Mouse (Mus musculus) splenic B cell, adult 2 months (primary cell): Measurements from ENCODE around the gene Rnf126.

ENCODE experiments used
- DNase-seq: peaks from one replicate; pipeline ENCODE4 v3.0.0-alpha.2; 2011; ENCODE audit warnings: low read depth, low spot score
- H3K27me3 ChIP-seq: 2 replicates; pipeline ENCODE4 v1.6.1; 2012; ENCODE audit warnings: mild to moderate bottlenecking, low read length, moderate library complexity, mixed read lengths; ENCODE audit not compliant: control insufficient read depth, poor library complexity, insufficient read depth, severe bottlenecking
- H3K36me3 ChIP-seq: 2 replicates; pipeline ENCODE4 v1.6.1; 2012; ENCODE audit warnings: mild to moderate bottlenecking, low read length, moderate library complexity, mixed read lengths; ENCODE audit not compliant: control insufficient read depth, poor library complexity, insufficient read depth, severe bottlenecking

Gene Rnf126

DNA sequence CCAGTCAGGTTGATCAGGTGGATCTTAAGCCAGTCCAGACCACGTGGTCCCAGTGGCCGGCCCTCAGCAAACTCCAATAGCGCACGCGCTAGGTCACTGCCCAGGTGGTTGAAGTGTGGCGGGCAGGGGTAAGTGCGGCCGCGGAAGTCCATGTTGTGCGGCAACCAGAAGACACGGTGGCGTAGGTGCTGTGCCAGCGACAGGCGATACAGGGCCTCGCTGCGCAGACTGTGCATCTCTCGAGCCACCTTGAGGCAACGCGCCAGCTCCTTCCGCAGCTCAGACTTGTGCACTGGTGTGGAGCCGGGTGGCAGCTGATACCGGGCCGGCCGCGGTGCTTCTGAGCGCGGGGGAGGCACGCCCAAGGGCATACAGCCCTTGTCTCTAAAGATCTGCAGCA lies 27.5 kb downstream of the Rnf126 start:
- DNase-seq, result no peak
- Histone ChIP-seq H3K27me3 (no peaks in the 10 kb centered on the region), H3K36me3 (peaks cover 29% of the 10 kb centered on the region)

DNA sequence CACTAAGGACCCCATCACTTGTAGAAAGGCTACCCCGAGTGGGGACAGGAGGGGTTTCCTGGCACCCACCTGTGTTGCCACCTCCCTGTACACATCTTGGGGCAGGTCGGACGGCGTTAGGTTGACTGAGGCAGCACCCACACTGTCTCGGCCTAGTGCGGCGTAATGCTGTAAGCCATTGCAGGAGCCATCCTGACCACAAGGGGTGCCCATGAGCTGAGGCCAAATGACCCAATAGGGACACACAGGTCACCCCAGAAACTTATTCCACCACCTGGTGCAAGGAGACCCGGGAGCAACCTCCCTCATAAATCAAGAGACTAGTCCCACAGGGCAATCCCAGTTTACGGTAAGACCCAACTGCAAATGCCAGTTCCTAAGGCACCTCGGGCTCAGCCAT lies 28.5 kb downstream of the Rnf126 start:
- H3K36me3 ChIP-seq, result peaks cover 29% of the 10 kb centered on the region
- peak; percentile 38 for DNase-seq
- H3K27me3 ChIP-seq, result no peaks in the 10 kb centered on the region

DNA sequence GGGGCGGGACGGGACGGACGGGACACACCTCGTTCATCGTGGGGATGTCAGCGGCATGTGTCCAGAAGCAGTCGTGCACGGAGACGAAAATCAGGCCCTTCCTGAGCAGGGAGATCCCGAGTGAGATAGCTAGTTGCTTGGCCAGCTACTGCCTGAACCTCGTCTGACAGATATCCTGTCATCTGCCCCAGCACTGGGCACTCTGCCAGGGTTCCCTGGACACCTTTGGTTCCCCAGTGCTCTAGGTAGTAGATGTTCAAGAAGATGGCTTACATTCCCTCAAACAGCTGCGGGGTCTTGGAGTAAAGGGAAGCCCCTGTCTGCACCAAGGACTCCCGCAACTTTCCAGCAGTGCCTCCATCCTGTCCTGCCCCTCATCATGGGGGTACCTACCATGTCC lies 30.0 kb downstream of the Rnf126 start:
- H3K36me3 ChIP-seq, result peaks cover 26% of the 10 kb centered on the region
- no peaks in the 10 kb centered on the region for H3K27me3 ChIP-seq
- no peak for DNase-seq

DNA sequence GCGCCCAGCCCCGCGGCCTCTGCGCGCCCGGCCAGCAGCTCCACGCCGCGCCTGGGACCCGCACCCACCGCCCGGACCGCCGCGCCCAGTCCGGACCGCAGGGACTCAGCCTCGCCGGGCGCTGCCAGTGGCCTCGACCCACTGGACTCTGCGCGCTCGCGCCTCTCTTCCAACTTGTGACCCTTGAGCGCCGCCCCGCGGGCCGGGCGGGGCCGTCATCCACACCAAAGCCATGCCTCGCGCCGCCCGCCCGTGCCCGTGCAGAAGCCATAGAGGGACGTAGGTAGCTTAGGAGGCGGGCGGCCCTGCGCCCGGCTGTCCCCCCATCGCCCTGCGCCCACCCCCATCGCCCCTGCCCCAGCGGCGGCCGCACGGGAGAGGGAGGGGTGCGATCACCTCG lies 31.4 kb downstream of the Rnf126 start:
- Histone ChIP-seq H3K27me3 (no peaks in the 10 kb centered on the region), H3K36me3 (peaks cover 22% of the 10 kb centered on the region)
- no peak for DNase-seq

DNA sequence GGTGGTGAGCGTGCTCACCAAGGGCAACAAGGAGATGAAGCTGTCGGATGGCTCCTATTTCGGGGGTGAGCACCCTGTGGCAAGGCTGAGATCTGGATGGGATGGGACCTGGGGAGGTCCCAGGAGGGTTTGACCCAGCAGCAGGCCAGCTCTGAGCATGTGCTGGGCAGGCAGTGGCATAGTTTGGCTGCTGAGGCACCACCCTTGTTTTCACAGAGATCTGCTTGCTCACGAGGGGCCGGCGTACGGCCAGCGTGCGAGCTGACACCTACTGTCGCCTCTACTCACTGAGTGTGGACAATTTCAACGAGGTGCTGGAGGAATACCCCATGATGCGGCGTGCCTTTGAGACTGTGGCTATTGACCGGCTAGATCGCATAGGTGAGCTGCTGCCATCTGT lies 32.9 kb downstream of the Rnf126 start:
- H3K27me3 ChIP-seq, result no peaks in the 10 kb centered on the region
- DNase-seq, result no peak
- H3K36me3 ChIP-seq, result peaks cover 19% of the 10 kb centered on the region

DNA sequence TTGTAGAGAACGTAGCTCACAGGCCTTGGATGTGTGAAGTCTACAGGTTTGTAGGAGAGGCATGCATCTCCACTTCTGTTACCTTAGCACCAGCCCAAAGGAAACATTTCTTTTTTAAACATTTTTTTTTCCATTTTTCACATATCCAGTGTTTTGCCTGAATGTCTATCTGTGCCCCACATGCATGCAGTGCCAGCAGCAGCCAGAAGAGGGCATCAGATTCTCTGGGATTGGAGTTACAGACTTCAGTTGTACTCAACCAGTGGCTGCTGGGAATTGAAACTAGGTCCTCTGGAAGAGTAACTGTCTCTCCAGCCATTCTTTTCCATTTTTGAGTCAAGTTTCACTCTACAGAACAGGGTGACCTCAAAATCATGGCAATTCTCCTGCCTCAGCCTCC lies 34.3 kb downstream of the Rnf126 start:
- peak; percentile 57 for DNase-seq
- H3K27me3 ChIP-seq, result no peaks in the 10 kb centered on the region

DNA sequence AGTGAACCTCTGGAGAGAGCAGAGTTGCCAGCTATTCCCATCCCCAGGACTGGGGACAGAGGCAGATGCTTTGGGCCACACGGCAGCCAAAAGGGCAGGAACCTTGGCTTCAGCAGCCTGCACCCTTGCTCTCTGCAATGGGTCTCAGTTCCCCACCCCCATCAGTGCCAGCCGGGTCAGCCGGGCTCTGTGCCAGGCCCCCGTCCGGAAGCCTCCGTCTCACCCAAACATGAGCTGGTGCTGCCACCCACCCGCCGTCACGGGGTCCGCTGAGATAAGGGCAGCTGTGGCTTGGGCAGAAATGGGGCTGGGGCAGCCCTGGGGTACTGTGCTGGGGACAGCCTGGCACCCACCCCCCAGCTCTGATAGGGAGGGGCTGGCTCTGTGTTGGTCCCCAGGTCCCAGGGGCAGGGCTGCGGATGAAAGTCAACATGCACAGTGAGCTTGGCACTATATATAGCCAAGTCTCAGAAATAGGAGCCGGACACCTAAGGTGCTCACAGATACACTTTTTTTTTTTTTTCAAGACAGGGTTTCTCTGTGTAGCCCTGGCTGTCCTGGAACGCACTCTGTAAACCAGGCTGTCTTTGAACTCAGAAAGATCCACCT lies 37.3 kb downstream of the Rnf126 start:
- no peak for DNase-seq
- no peaks in the 10 kb centered on the region for H3K36me3 ChIP-seq
- no peaks in the 10 kb centered on the region for H3K27me3 ChIP-seq

More for the DNA sequence above, 34.3 kb downstream of the Rnf126 start:
- peaks cover 16% of the 10 kb centered on the region for H3K36me3 ChIP-seq

DNA sequence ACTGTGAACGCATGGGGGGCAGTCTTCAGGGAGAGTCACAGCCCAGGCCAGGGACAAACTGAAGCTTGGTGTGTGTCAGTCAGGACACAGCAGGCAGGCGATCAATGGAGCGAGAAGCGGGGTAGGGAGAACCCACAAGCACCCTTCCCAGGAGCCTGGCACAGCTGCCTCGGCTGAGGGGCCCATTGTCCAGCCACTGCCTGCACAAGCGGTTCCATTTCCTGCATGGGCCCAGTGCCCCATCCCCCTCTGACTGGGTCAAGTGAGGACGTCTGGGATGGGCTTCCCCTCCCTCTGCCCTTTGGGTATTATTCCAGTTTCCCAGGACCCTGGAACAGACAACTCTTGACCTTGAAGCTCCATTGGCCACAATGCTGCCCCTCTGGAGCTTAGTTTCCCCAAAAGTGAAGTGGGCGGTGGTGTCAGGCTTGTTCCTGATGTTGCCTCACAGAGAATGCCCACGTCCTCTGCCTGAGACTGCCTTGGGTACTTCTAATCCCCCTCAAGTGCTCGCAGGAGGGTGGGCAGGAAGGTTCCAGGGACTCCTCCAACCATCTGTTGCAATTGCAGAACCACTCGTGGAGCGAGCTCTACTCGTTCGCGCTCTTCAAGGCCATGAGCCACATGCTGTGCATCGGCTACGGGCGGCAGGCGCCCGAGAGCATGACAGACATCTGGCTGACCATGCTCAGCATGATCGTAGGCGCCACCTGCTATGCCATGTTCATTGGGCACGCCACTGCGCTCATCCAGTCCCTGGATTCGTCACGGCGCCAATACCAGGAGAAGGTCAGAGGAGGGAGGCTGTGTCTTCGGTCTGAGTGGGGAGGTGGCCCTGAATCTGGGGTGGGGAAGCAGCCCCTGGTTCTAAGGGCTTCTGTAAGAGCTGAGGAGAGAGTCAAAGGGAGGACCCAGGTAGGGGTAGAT lies 38.2 kb downstream of the Rnf126 start:
- Histone ChIP-seq H3K36me3 (no peaks in the 10 kb centered on the region), H3K27me3 (no peaks in the 10 kb centered on the region)
- no peak for DNase-seq

DNA sequence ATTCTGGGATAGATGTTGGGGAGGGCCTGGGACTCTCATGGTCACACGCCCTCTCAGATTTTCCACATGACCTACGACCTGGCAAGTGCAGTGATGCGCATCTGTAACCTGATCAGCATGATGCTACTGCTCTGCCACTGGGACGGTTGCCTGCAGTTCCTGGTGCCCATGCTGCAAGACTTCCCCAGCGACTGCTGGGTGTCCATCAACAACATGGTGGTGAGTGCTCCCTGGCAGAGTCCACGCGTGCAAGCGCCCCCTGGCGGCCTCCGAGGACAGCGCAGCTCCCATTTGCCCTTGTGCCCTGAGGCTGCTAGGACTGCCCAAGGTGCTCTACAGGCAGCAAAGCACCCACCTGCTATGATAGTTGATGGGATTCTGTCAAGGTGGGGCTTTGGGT lies 40.7 kb downstream of the Rnf126 start:
- DNase-seq, result peak; percentile 56
- Histone ChIP-seq H3K36me3 (no peaks in the 10 kb centered on the region), H3K27me3 (no peaks in the 10 kb centered on the region)

DNA sequence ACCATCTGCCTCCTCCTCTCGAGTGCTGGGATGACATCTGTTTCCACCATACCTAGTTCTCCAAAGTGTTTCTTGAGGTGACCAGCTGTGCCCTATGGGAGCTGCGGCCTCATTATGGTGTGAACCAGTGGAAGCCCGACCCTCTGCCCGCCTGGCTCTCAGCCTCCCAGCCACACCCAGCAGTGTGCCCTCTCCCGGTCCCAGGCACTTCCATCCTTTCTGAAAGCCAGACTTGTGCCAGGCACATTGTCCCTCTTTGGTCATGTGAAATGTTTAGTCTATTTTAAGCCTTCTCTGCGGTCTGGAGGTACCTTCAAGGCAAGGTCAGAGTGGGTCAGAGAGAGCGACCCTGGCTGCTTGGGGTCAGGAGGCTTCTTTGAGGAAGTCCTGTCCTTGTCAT lies 43.1 kb downstream of the Rnf126 start:
- no peak for DNase-seq
- H3K36me3 ChIP-seq, result no peaks in the 10 kb centered on the region

DNA sequence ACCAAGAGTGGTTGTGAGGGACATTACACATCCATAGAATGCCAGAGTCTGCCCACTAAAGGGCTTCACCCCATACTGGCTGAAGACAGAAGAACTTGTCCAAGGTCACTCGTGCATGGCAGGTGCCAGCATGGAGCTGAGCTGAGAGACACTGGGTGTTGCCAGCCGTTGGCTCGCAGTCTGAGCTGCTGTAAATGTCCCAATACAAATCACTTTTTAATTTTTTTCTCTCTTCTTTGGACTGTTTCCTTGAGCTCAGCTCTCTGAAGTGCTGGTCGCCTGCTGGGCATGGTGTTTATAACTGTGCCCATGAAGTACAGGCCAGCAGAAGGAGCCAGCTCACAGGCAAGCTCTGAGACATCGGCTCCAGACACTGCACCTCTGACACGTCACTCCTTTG lies 43.7 kb downstream of the Rnf126 start:
- Histone ChIP-seq H3K36me3 (no peaks in the 10 kb centered on the region), H3K27me3 (no peaks in the 10 kb centered on the region)
- no peak for DNase-seq

More for the DNA sequence above, 43.1 kb downstream of the Rnf126 start:
- no peaks in the 10 kb centered on the region for H3K27me3 ChIP-seq

DNA sequence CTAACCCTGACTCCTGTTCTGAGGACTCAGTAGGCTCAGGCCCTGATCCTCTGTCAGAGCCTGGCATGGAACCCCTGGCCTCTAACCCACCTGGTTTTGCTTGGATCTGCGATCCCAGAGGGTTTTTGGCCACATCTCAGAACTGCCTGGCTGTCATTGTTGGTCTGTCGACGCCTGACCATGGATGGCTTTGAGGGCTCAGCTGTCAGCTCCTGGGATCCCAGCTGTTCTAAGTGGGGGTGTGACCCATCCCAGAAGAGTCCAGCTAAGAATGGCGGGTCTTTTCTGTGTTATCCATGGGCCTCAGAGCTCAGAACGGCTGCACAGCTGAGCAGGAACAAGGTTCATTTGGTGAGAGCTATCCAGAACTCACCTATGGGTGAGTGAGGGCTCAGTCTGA lies 45.7 kb downstream of the Rnf126 start:
- no peaks in the 10 kb centered on the region for H3K27me3 ChIP-seq
- H3K36me3 ChIP-seq, result no peaks in the 10 kb centered on the region
- DNase-seq, result no peak

DNA sequence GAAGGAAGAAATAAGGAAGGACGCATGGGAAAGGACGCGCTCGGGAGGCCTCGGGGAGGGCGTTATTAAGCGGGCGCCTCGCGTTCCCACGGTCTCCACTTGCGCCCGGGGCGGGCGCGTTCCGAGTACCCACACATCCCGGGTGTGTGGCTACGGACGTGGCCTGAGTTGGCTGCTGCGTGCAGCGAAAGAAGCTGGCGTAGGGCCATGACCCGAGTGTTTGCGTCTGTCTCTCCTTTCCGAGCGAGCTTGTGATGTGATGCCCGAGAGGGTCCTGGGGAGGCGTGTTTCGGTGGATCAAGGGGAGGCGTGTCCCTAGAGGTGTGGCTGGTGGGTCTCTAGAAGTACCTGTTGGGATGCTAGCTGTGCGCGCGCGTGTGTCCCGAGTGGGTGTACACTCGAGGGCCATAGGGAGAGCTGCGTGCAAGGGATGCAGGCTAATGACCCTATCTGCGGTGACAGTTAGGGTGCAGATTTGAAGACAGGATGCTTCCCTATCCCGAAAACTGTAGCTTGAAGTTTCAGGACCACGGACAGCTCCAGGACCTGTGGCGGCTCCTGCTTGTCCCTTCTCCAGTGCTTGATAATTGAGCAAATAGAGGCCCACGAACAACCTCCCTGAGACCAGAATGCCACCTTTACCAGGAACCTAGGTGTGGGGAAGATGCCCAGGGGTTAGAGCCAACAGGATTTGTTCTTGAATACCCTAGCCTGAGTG lies 49.0 kb downstream of the Rnf126 start:
- Histone ChIP-seq H3K27me3 (no peaks in the 10 kb centered on the region), H3K36me3 (no peaks in the 10 kb centered on the region)
- peak; percentile 68 for DNase-seq

DNA sequence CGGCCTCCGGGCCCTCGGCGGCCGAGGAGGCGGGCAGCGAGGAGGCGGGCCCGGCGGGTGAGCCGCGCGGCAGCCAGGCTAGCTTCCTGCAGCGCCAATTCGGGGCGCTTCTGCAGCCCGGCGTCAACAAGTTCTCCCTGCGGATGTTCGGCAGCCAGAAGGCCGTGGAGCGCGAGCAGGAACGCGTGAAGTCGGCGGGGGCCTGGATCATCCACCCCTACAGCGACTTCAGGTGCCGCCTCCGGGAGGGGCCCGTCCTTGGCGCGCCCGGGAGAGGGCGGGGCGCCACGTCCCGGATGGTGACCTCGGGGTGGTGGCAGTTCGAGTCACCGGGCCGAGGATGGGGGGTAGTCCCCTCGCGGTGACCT lies 49.8 kb downstream of the Rnf126 start:
- Histone ChIP-seq H3K27me3 (no peaks in the 10 kb centered on the region), H3K36me3 (no peaks in the 10 kb centered on the region; the same call in 1 of the 2 replicates)
- peak; percentile 19 for DNase-seq
